Mouse (Mus musculus) MEL (cell line): ENCODE measurements at regions not wholly inside any gene's neighbourhood (a gene's known extent, or its start where the extent isn't known, plus 50 kb on each side); places are given as distances from the start of the nearest gene placed in this dataset.

Experiments
- DNase-seq: peaks from one replicate; pipeline ENCODE4 v3.0.0; 2011; ENCODE audit warnings: low read depth, low spot score
- H3K27ac ChIP-seq: 2 replicates; pipeline ENCODE4 v1.5.1; 2012; ENCODE audit warnings: low read depth, mild to moderate bottlenecking, control low read depth, low read length, moderate library complexity; ENCODE audit not compliant: control insufficient read depth
- H3K27me3 ChIP-seq, 2 experiments: fragments of 150-350 bp in 1 of 2; sonication (generic) in 1 of 2; 2 replicates each; pipeline ENCODE4 v1.6.1; 2012; ENCODE audit warnings: low read length in 2 of 2, mild to moderate bottlenecking in 2 of 2, improper control_type of control experiment in 1 of 2, moderate library complexity in 1 of 2; ENCODE audit not compliant: insufficient read depth in 2 of 2, control insufficient read depth in 1 of 2
- H3K36me3 ChIP-seq, 2 experiments: 2 replicates each; pipeline ENCODE4 v1.6.1; 2012 to 2014; ENCODE audit warnings: low read length in 2 of 2, improper control_type of control experiment in 1 of 2, inconsistent platforms in 1 of 2, mild to moderate bottlenecking in 1 of 2; ENCODE audit not compliant: insufficient read depth in 2 of 2, control insufficient read depth in 1 of 2
- H3K4me1 ChIP-seq, 2 experiments: fragments of 150-350 bp in 1 of 2; sonication (generic) in 1 of 2; 2 replicates each; pipeline ENCODE4 v1.6.1; 2012; ENCODE audit warnings: low read length in 2 of 2, improper control_type of control experiment in 1 of 2, mild to moderate bottlenecking in 1 of 2; ENCODE audit not compliant: insufficient read depth in 2 of 2, control insufficient read depth in 1 of 2
- H3K4me3 ChIP-seq, 2 experiments: fragments of 150-350 bp in 1 of 2; sonication (generic) in 1 of 2; 2 replicates each; pipeline ENCODE4 v1.5.1; 2012; ENCODE audit warnings: low read depth in 2 of 2, low read length in 2 of 2, mild to moderate bottlenecking in 2 of 2, moderate library complexity in 2 of 2, control low read depth in 1 of 2, improper control_type of control experiment in 1 of 2; ENCODE audit not compliant: control insufficient read depth in 1 of 2, insufficient read depth in 1 of 2
- H3K79me2 ChIP-seq: 2 replicates; pipeline ENCODE4 v1.6.1; 2012; ENCODE audit warnings: mild to moderate bottlenecking, low read length, moderate library complexity; ENCODE audit not compliant: control insufficient read depth, poor library complexity, insufficient read depth
- H3K9ac ChIP-seq: 2 replicates; pipeline ENCODE4 v1.6.1; 2012; ENCODE audit warnings: low read depth, mild to moderate bottlenecking, control low read depth, low read length, moderate library complexity; ENCODE audit not compliant: control insufficient read depth, poor library complexity, severe bottlenecking
- H3K9me3 ChIP-seq: fragments of 150-350 bp; sonication (generic); replicated peaks from 2 replicates; pipeline ENCODE4 v1.6.1; 2012; ENCODE audit warnings: mild to moderate bottlenecking, low read length, improper control_type of control experiment, moderate library complexity; ENCODE audit not compliant: insufficient read depth
- BHLHE40 ChIP-seq: IDR thresholded peaks from 2 replicates; pipeline ENCODE4 v1.6.1; 2012; ENCODE audit warnings: low read depth, mild to moderate bottlenecking, inconsistent platforms, low read length, improper control_type of control experiment, borderline replicate concordance
- CHD1 ChIP-seq: IDR thresholded peaks from 2 replicates; pipeline ENCODE4 v1.6.1; 2012; ENCODE audit warnings: low read depth, mild to moderate bottlenecking, inconsistent platforms, low read length, improper control_type of control experiment
- CHD2 ChIP-seq: IDR thresholded peaks from 2 replicates; pipeline ENCODE4 v1.6.1; 2011; ENCODE audit warnings: low read length, improper control_type of control experiment
- CTCF ChIP-seq, 3 experiments: IDR thresholded peaks in 2 of 3; conservative IDR thresholded peaks in 1 of 3; 2 replicates each; pipeline ENCODE4 v1.5.1; 2011 to 2012; ENCODE audit warnings: low read length in 3 of 3, low read depth in 2 of 3, mild to moderate bottlenecking in 2 of 3, improper control_type of control experiment in 1 of 3, inconsistent platforms in 1 of 3, mixed read lengths in 1 of 3, moderate library complexity in 1 of 3; ENCODE audit not compliant: control insufficient read depth in 1 of 3, insufficient read depth in 1 of 3, poor library complexity in 1 of 3, severe bottlenecking in 1 of 3
- ELF1 ChIP-seq: IDR thresholded peaks from 2 replicates; pipeline ENCODE4 v1.6.1; 2014; ENCODE audit warnings: low read depth, mild to moderate bottlenecking, inconsistent platforms, low read length, improper control_type of control experiment, moderate library complexity
- HCFC1 ChIP-seq: IDR thresholded peaks from 2 replicates; pipeline ENCODE4 v1.6.1; 2012; ENCODE audit warnings: low read depth, mild to moderate bottlenecking, inconsistent platforms, low read length, improper control_type of control experiment, moderate library complexity
- JUND ChIP-seq: IDR thresholded peaks from 2 replicates; pipeline ENCODE4 v1.6.1; 2011; ENCODE audit warnings: low read depth, mild to moderate bottlenecking, improper control_type of control experiment, low read length
- MAFK ChIP-seq: IDR thresholded peaks from 2 replicates; pipeline ENCODE4 v1.6.1; 2011; ENCODE audit warnings: low read depth, mild to moderate bottlenecking, low read length, improper control_type of control experiment, borderline replicate concordance
- MAX ChIP-seq: IDR thresholded peaks from 2 replicates; pipeline ENCODE4 v1.6.1; 2011; ENCODE audit warnings: low read length, improper control_type of control experiment
- MEF2A ChIP-seq: IDR thresholded peaks from 2 replicates; pipeline ENCODE4 v1.6.1; 2014; ENCODE audit warnings: low read depth, mild to moderate bottlenecking, inconsistent platforms, low read length, improper control_type of control experiment; ENCODE audit not compliant: poor library complexity, insufficient replicate concordance, severe bottlenecking; ENCODE audit errors: extremely low read depth
- MYB ChIP-seq: IDR thresholded peaks from 2 replicates; pipeline ENCODE4 v1.6.1; 2011; ENCODE audit warnings: mild to moderate bottlenecking, low read depth, low read length, improper control_type of control experiment
- NELFE ChIP-seq: IDR thresholded peaks from 2 replicates; pipeline ENCODE4 v1.6.1; 2011; ENCODE audit warnings: low read depth, low read length, improper control_type of control experiment
- NRF1 ChIP-seq: IDR thresholded peaks from 2 replicates; pipeline ENCODE4 v1.6.1; 2014; ENCODE audit warnings: low read depth, mild to moderate bottlenecking, inconsistent platforms, low read length, improper control_type of control experiment, moderate library complexity; ENCODE audit not compliant: poor library complexity, insufficient read depth, severe bottlenecking
- POLR2A ChIP-seq, 2 experiments: IDR thresholded peaks; 2 replicates each; pipeline ENCODE4 v1.6.1; 2011 to 2012; ENCODE audit warnings: low read length in 2 of 2, mild to moderate bottlenecking in 2 of 2, control low read depth in 1 of 2, improper control_type of control experiment in 1 of 2, low read depth in 1 of 2, moderate library complexity in 1 of 2; ENCODE audit not compliant: control insufficient read depth in 1 of 2, insufficient read depth in 1 of 2, poor library complexity in 1 of 2
- POLR2AphosphoS2 ChIP-seq: IDR thresholded peaks from 2 replicates; pipeline ENCODE4 v1.6.1; 2011; ENCODE audit warnings: low read length, improper control_type of control experiment
- POLR2AphosphoS5 ChIP-seq: IDR thresholded peaks from 2 replicates; pipeline ENCODE4 v1.6.1; 2012; ENCODE audit warnings: low read depth, borderline replicate concordance, mild to moderate bottlenecking, inconsistent platforms, low read length, moderate library complexity, mixed read lengths
- RAD21 ChIP-seq: IDR thresholded peaks from 2 replicates; pipeline ENCODE4 v1.6.1; 2011; ENCODE audit warnings: mild to moderate bottlenecking, low read depth, low read length, improper control_type of control experiment
- RCOR1 ChIP-seq: IDR thresholded peaks from 2 replicates; pipeline ENCODE4 v1.6.1; 2012; ENCODE audit warnings: low read depth, mild to moderate bottlenecking, inconsistent platforms, low read length, improper control_type of control experiment
- SIN3A ChIP-seq: IDR thresholded peaks from 2 replicates; pipeline ENCODE4 v1.6.1; 2012; ENCODE audit warnings: low read length, improper control_type of control experiment, inconsistent platforms
- TAL1 ChIP-seq: IDR thresholded peaks from 2 replicates; pipeline ENCODE4 v1.6.1; 2012; ENCODE audit warnings: mild to moderate bottlenecking, inconsistent platforms, low read length, moderate library complexity, mixed read lengths
- UBTF ChIP-seq: IDR thresholded peaks from 2 replicates; pipeline ENCODE4 v1.6.1; 2012; ENCODE audit warnings: low read depth, mild to moderate bottlenecking, inconsistent platforms, low read length, improper control_type of control experiment, moderate library complexity, borderline replicate concordance; ENCODE audit not compliant: insufficient read depth
- ZNF384 ChIP-seq: IDR thresholded peaks from 2 replicates; pipeline ENCODE4 v1.6.1; 2012; ENCODE audit warnings: low read depth, mild to moderate bottlenecking, inconsistent platforms, low read length, improper control_type of control experiment

DNA sequence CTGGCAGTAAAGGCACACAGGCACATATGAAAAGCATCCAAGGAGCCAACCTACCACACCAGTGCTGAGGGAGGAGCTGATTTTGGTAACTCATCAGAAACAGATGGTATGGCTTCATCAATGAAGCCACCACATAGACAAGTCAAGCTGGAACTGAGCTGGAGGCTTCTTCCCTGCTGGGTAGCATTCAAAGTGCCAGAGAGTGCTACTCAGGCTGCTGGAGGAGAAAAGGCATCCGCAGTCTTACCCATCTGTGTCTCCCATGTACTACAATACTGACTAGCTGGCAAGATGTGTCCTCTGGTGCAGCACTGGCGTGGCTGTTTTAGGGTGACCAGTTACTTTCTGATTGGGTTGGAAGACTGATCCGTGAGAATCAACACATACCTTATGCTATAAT lies 87.3 kb downstream of the Fam76b start:
- no peak for DNase-seq

GRCm38 (mm10) chr9:13916837-13917236 lies 89.3 kb downstream of the Fam76b start:
- no peaks in the 10 kb centered on the region for H3K79me2 ChIP-seq
- DNase-seq = no peak
- peaks cover 0 to 6% of the 10 kb centered on the region in 2 experiments; a peak in 3 of 4 replicates for H3K27me3 ChIP-seq
- H3K9ac ChIP-seq = no peak overlapping the region
- H3K27ac ChIP-seq = no peak overlapping the region
- TF ChIP-seq MAX (no peak), UBTF (no peak), NRF1 (no peak), POLR2AphosphoS5 (no peak), NELFE (no peak), CTCF (IDR thresholded peaks at IDR 0.05 in 2 of 3, conservative IDR thresholded peaks at IDR 0.05 in 1 of 3; ENCODE audit: control insufficient read depth in 1 of 3, insufficient read depth in 1 of 3, low read depth in 2 of 3, low read length in 3 of 3, poor library complexity in 1 of 3, severe bottlenecking in 1 of 3) (no peak), TAL1 (no peak), MEF2A (no peak), RCOR1 (no peak), CHD2 (no peak), POLR2AphosphoS2 (no peak), MAFK (no peak), POLR2A (IDR thresholded peaks at IDR 0.05; ENCODE audit: control insufficient read depth in 1 of 2, insufficient read depth in 1 of 2, low read depth in 1 of 2, low read length in 2 of 2, poor library complexity in 1 of 2) (no peak), MYB (no peak), HCFC1 (no peak), JUND (no peak), RAD21 (no peak), BHLHE40 (no peak), ELF1 (no peak)
- H3K4me3 ChIP-seq = no peak overlapping the region
- no peaks in the 10 kb centered on the region for H3K4me1 ChIP-seq
- H3K9me3 ChIP-seq = no peaks in the 10 kb centered on the region
- H3K36me3 ChIP-seq = no peaks in the 10 kb centered on the region

More for the DNA sequence above, 87.3 kb downstream of the Fam76b start:
- TF ChIP-seq CHD1 = no peak
- TF ChIP-seq HCFC1 = no peak
- TF ChIP-seq ZNF384 = no peak
- TF ChIP-seq SIN3A = no peak
- 0 out of 4 replicates have a peak, but pooled peaks of 1 of the 2 experiments have one; percentile 28 for TF ChIP-seq POLR2A (IDR thresholded peaks at IDR 0.05; ENCODE audit: control insufficient read depth in 1 of 2, insufficient read depth in 1 of 2, low read depth in 1 of 2, low read length in 2 of 2, poor library complexity in 1 of 2)
- no peak for TF ChIP-seq ELF1
- Histone ChIP-seq H3K79me2 (no peaks in the 10 kb centered on the region), H3K36me3 (no peaks in the 10 kb centered on the region), H3K4me3 (no peak overlapping the region), H3K9me3 (no peaks in the 10 kb centered on the region), H3K4me1 (no peaks in the 10 kb centered on the region), H3K27me3 (peaks cover 4 to 6% of the 10 kb centered on the region in 2 experiments), H3K27ac (no peak overlapping the region), H3K9ac (no peak overlapping the region)
